Mouse (Mus musculus) cortical plate, adult 2 months (tissue): ENCODE measurements at regions not wholly inside any gene's neighbourhood (a gene's known extent, or its start where the extent isn't known, plus 50 kb on each side); places are given as distances from the start of the nearest gene placed in this dataset.
A peak's percentile ranks its signal among the peaks of the same experiment; 100 is the strongest.

ENCODE experiments used
- H3K27ac ChIP-seq: fragments of 200-500 bp; 2 replicates; pipeline ENCODE4 v1.5.1; 2012; ENCODE audit warnings: low read length, control low read depth, inconsistent platforms; ENCODE audit not compliant: insufficient read depth
- H3K4me1 ChIP-seq: fragments of 200-500 bp; 2 replicates; pipeline ENCODE4 v1.6.1; 2011; ENCODE audit warnings: low read length; ENCODE audit not compliant: control insufficient read depth, insufficient read depth
- H3K4me3 ChIP-seq: fragments of 200-500 bp; 2 replicates; pipeline ENCODE4 v1.5.1; 2011; ENCODE audit warnings: mild to moderate bottlenecking, low read length, control low read depth; ENCODE audit not compliant: insufficient read depth
- CTCF ChIP-seq: fragments of 200-500 bp; IDR thresholded peaks from 2 replicates; pipeline ENCODE4 v1.5.1; 2011; ENCODE audit warnings: mild to moderate bottlenecking, control low read depth, low read length; ENCODE audit not compliant: insufficient read depth; ENCODE audit errors: extremely low read depth
- POLR2A ChIP-seq: fragments of 200-500 bp; IDR thresholded peaks from 2 replicates; pipeline ENCODE4 v1.6.1; 2011; ENCODE audit warnings: mild to moderate bottlenecking, low read length, control low read depth; ENCODE audit not compliant: insufficient read depth; ENCODE audit errors: extremely low read depth

- TF ChIP-seq CTCF = no peak
- no peak for TF ChIP-seq POLR2A
- Histone ChIP-seq H3K4me3 (no peak overlapping the region), H3K4me1 (no peaks in the 10 kb centered on the region), H3K27ac (no peak overlapping the region)
Measured at GRCm38 (mm10) chr4:57362652-57363051, 61.0 kb upstream of the Ptpn3 start.

GRCm38 (mm10) chr4:57369736-57370373 is 64.2 kb upstream of the Palm2 start:
- no peaks in the 10 kb centered on the region for H3K4me1 ChIP-seq
- H3K4me3 ChIP-seq = no peak overlapping the region
- TF ChIP-seq CTCF (peak; percentile 89), POLR2A (no peak)
- H3K27ac ChIP-seq = no peak overlapping the region

GRCm38 (mm10) chr4:57377872-57378271 is 56.2 kb upstream of the Palm2 start:
- Histone ChIP-seq H3K4me3 (no peak overlapping the region), H3K4me1 (no peaks in the 10 kb centered on the region), H3K27ac (no peak overlapping the region)
- TF ChIP-seq POLR2A = no peak
- TF ChIP-seq CTCF = no peak

GRCm38 (mm10) chr4:57380063-57380800 is 53.8 kb upstream of the Palm2 start:
- no peak overlapping the region for H3K4me3 ChIP-seq
- no peaks in the 10 kb centered on the region for H3K4me1 ChIP-seq
- no peak for TF ChIP-seq CTCF
- no peak for TF ChIP-seq POLR2A
- no peak overlapping the region for H3K27ac ChIP-seq

GRCm38 (mm10) chr4:57381306-57381705 is 52.7 kb upstream of the Palm2 start:
- H3K4me3 ChIP-seq = no peak overlapping the region
- no peak overlapping the region for H3K27ac ChIP-seq
- H3K4me1 ChIP-seq = no peaks in the 10 kb centered on the region
- TF ChIP-seq POLR2A (no peak), CTCF (no peak)
